ENCODE assay signal across 8 mouse cellular contexts in the genomic region with DNA sequence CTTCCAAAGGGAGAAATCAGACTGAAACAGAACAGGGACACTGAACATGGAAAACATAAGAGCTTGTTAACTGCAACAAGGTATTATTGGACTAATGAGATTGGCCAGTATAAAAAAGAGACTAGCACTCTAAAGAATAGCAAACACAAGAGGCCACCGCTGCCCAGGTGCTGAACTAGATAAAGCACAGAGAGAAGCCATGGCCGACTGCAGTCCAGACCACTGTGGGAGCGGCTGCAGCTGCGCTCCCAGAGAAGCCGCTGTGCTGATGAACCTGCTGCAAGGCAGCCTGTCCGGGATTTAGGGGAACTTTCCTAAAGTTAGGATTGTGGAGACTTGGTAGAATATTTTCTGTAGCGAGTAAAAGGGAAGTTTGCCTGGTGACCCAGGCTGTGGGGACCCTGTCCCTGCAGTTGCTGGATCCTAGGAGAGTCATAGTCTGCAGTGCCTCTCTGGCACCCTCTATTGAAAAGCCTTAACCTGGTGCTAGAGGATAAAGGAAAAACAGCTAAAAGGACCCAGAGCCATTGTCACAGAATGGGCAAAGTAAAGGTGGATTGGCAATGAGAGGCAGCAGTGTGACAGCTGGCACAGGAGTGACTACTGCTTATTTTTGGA. TPM values are rescaled to one million over a fixed set of nuclear protein-coding genes. Genes with fewer than 3 reads are reported as not detected.
DNase-seq lines count a peak whose midpoint lies in the region; ATAC-seq and TF ChIP-seq lines count a peak whose summit lies in the region.

No protein-coding gene starts in this region.

- H3K27ac ChIP-seq in layer of hippocampus, adult 2 months = no peak overlapping the region
- no peak overlapping the region for H3K27ac ChIP-seq in intestine, embryonic 15.5 days

- peak; percentile 86 for TF ChIP-seq CTCF in layer of hippocampus, adult 2 months (conservative IDR thresholded peaks at IDR 0.05)
- peak; percentile 84 for TF ChIP-seq CTCF in Patski (IDR thresholded peaks at IDR 0.05)

- no peaks in the 10 kb centered on the region for H3K36me3 ChIP-seq in intestine, embryonic 15.5 days

- in situ Hi-C loops in Patski (cut with MboI; ENCODE audit: low pct_unique_long_range_greater_than_20kb) = loop anchor here (5.0 to 10.0 kb wide), 2 partner anchors 55 to 143 kb away; a partner anchor contains a TSS

- 43% methylated on average over 7 of the region's 7 CpGs for WGBS in intestine, embryonic 15.5 days

- peak overlapping the region; percentile 46 for H3K4me2 ChIP-seq in intestine, embryonic 15.5 days (replicated peaks)

- no peak overlapping the region for H3K4me3 ChIP-seq in layer of hippocampus, adult 2 months
- H3K4me3 ChIP-seq in intestine, embryonic 15.5 days (replicated peaks) = no peak overlapping the region

- no peak overlapping the region for H3K9ac ChIP-seq in intestine, embryonic 15.5 days

- H3K4me1 ChIP-seq in intestine, embryonic 15.5 days (replicated peaks) = no peaks in the 10 kb centered on the region

- H3K9me3 ChIP-seq in intestine, embryonic 15.5 days = no peaks in the 10 kb centered on the region

- CTCF ChIA-PET in Patski (lab: Charles Lee) = interaction anchor here (0.8 to 2.7 kb wide), 5 partner anchors 12 to 220 kb away, joined by 3 to 12 read pairs (median 3); no protein-coding TSS in a partner anchor

- H3K27me3 ChIP-seq in Patski = no peaks in the 10 kb centered on the region
- no peaks in the 10 kb centered on the region for H3K27me3 ChIP-seq in intestine, embryonic 15.5 days (replicated peaks)

- DNase-seq in layer of hippocampus, adult 2 months (ENCODE audit: low spot score in 2 of 2) = peak in 1 of 2 experiments; percentile 57
- DNase-seq in layer of hippocampus, postnatal 36 days = no peak
- no peak for DNase-seq in Patski (ENCODE audit: low read depth, low spot score)
- DNase-seq in c-Kit-positive CD71-negative TER-119-negative erythroid progenitor cells, embryonic 14.5 days (ENCODE audit: low read depth) = peak; percentile 28
- peak; percentile 51 for DNase-seq in lung, postnatal 25 days (ENCODE audit: low spot score)
- no peak for DNase-seq in spleen, postnatal 14 days (ENCODE audit: low spot score in 2 of 2)
- no peak for DNase-seq in B cell, adult 2 months

- POLR2A ChIA-PET in Patski (lab: Charles Lee) = interaction anchor here (1.6 kb wide), 1 partner anchor 57 kb away, joined by 4 read pairs; no protein-coding TSS in a partner anchor

- ATAC-seq in Patski = no peak
- no peak for ATAC-seq in intestine, embryonic 15.5 days

RNA-seq across cellular contexts. Expression of a gene that starts 57.7 kb away (rescaled TPM):
- 100 to 1,000 TPM; 237 to 250 TPM for total RNA-seq in layer of hippocampus, adult 2 months (2021)
- 100 to 1,000 TPM; 232 to 234 TPM for total RNA-seq in layer of hippocampus, postnatal 36 days (2021)
- polyA plus RNA-seq in Patski (2021) = 86.8 TPM
- 43.9 and 45.7 TPM in 2 replicates for polyA plus RNA-seq in intestine, embryonic 15.5 days (2015; fragmentation: Nextera tagmentation; extraction: Ambion mirVana)

Comparison
In these comparisons a context has a peak if more than half of its experiments do, and no peak if none do; other contexts are left out.
1. DNase-seq: peak in c-Kit-positive CD71-negative TER-119-negative erythroid progenitor cells, embryonic 14.5 days (single experiment) and lung, postnatal 25 days (single experiment); none in layer of hippocampus, postnatal 36 days (0 of 2), Patski (single experiment), spleen, postnatal 14 days (0 of 2) and B cell, adult 2 months (0 of 2).